Mouse (Mus musculus) heart, postnatal 0 days (tissue): ENCODE measurements around the gene Serpinb1c.

Experiments used
- CTCF ChIP-seq: IDR thresholded peaks from 2 replicates; pipeline ENCODE4 v1.5.1; 2016; ENCODE audit warnings: antibody characterized with exemption, control low read depth, low read depth
- EP300 ChIP-seq: IDR thresholded peaks from 2 replicates; pipeline ENCODE4 v1.6.1; 2016; ENCODE audit warnings: antibody characterized with exemption, low read depth

DNA sequence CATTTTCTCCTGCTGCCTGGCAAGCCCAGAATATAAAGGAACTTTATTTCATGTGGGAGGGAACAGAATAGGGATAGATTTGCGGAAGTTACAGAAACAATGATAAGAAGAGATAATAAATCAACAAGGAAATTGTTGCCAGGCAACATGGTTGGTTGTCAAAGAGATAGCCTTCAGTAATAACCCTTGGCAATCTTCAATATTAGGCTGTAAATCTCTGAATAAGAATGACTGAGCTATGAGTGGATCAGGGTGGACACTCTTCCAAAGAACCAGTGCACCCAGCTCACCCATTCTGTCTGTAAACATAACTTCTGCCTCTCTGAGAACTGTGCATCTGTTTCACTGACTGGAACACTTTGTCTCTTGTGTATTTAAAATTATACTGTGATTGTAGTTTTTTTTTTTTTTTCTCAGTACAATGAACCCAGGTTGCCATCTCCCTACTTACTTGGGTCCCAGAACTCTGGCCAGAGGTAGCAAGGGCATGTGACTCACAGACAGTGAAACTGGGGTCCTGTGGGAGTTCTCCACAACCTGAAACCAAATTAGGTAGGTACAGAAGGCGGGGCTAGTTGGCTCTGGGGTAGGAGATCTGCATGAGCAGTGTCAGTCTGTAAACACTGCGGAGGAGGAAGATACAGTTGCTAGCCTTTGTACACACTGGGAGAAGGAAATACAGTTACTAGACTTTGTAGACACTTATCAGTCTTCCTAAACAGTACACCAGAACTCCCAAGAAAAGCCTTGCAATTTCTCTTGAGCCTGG lies 66.3 kb downstream of the Serpinb1c start:
- TF ChIP-seq CTCF: no peak
- TF ChIP-seq EP300: no peak
